Mouse (Mus musculus) MEL (cell line): Measurements from ENCODE around the gene Hs6st3. TPM values are rescaled to one million over a fixed set of nuclear protein-coding genes. Genes with fewer than 3 reads are reported as not detected.

ENCODE experiments used
- DNase-seq: peaks from one replicate; pipeline ENCODE4 v3.0.0; 2011; ENCODE audit warnings: low read depth, low spot score
- H3K27ac ChIP-seq: 2 replicates; pipeline ENCODE4 v1.5.1; 2012; ENCODE audit warnings: low read depth, mild to moderate bottlenecking, control low read depth, low read length, moderate library complexity; ENCODE audit not compliant: control insufficient read depth
- H3K27me3 ChIP-seq, 2 experiments: fragments of 150-350 bp in 1 of 2; sonication (generic) in 1 of 2; 2 replicates each; pipeline ENCODE4 v1.6.1; 2012; ENCODE audit warnings: low read length in 2 of 2, mild to moderate bottlenecking in 2 of 2, improper control_type of control experiment in 1 of 2, moderate library complexity in 1 of 2; ENCODE audit not compliant: insufficient read depth in 2 of 2, control insufficient read depth in 1 of 2
- H3K36me3 ChIP-seq, 2 experiments: 2 replicates each; pipeline ENCODE4 v1.6.1; 2012 to 2014; ENCODE audit warnings: low read length in 2 of 2, improper control_type of control experiment in 1 of 2, inconsistent platforms in 1 of 2, mild to moderate bottlenecking in 1 of 2; ENCODE audit not compliant: insufficient read depth in 2 of 2, control insufficient read depth in 1 of 2
- H3K4me1 ChIP-seq, 2 experiments: fragments of 150-350 bp in 1 of 2; sonication (generic) in 1 of 2; 2 replicates each; pipeline ENCODE4 v1.6.1; 2012; ENCODE audit warnings: low read length in 2 of 2, improper control_type of control experiment in 1 of 2, mild to moderate bottlenecking in 1 of 2; ENCODE audit not compliant: insufficient read depth in 2 of 2, control insufficient read depth in 1 of 2
- H3K4me3 ChIP-seq, 2 experiments: fragments of 150-350 bp in 1 of 2; sonication (generic) in 1 of 2; 2 replicates each; pipeline ENCODE4 v1.5.1; 2012; ENCODE audit warnings: low read depth in 2 of 2, low read length in 2 of 2, mild to moderate bottlenecking in 2 of 2, moderate library complexity in 2 of 2, control low read depth in 1 of 2, improper control_type of control experiment in 1 of 2; ENCODE audit not compliant: control insufficient read depth in 1 of 2, insufficient read depth in 1 of 2
- H3K79me2 ChIP-seq: 2 replicates; pipeline ENCODE4 v1.6.1; 2012; ENCODE audit warnings: mild to moderate bottlenecking, low read length, moderate library complexity; ENCODE audit not compliant: control insufficient read depth, poor library complexity, insufficient read depth
- H3K9ac ChIP-seq: 2 replicates; pipeline ENCODE4 v1.6.1; 2012; ENCODE audit warnings: low read depth, mild to moderate bottlenecking, control low read depth, low read length, moderate library complexity; ENCODE audit not compliant: control insufficient read depth, poor library complexity, severe bottlenecking
- H3K9me3 ChIP-seq: fragments of 150-350 bp; sonication (generic); replicated peaks from 2 replicates; pipeline ENCODE4 v1.6.1; 2012; ENCODE audit warnings: mild to moderate bottlenecking, low read length, improper control_type of control experiment, moderate library complexity; ENCODE audit not compliant: insufficient read depth
- BHLHE40 ChIP-seq: IDR thresholded peaks from 2 replicates; pipeline ENCODE4 v1.6.1; 2012; ENCODE audit warnings: low read depth, mild to moderate bottlenecking, inconsistent platforms, low read length, improper control_type of control experiment, borderline replicate concordance
- CTCF ChIP-seq, 3 experiments: IDR thresholded peaks in 2 of 3; conservative IDR thresholded peaks in 1 of 3; 2 replicates each; pipeline ENCODE4 v1.5.1; 2011 to 2012; ENCODE audit warnings: low read length in 3 of 3, low read depth in 2 of 3, mild to moderate bottlenecking in 2 of 3, improper control_type of control experiment in 1 of 3, inconsistent platforms in 1 of 3, mixed read lengths in 1 of 3, moderate library complexity in 1 of 3; ENCODE audit not compliant: control insufficient read depth in 1 of 3, insufficient read depth in 1 of 3, poor library complexity in 1 of 3, severe bottlenecking in 1 of 3
- E2F4 ChIP-seq: IDR thresholded peaks from 2 replicates; pipeline ENCODE4 v1.6.1; 2011; ENCODE audit warnings: low read depth, low read length, improper control_type of control experiment, borderline replicate concordance
- HCFC1 ChIP-seq: IDR thresholded peaks from 2 replicates; pipeline ENCODE4 v1.6.1; 2012; ENCODE audit warnings: low read depth, mild to moderate bottlenecking, inconsistent platforms, low read length, improper control_type of control experiment, moderate library complexity
- KAT2A ChIP-seq: conservative IDR thresholded peaks from 2 replicates; pipeline ENCODE4 v1.6.1; 2012; ENCODE audit warnings: low read depth, low read length, improper control_type of control experiment, inconsistent platforms
- MAFK ChIP-seq: IDR thresholded peaks from 2 replicates; pipeline ENCODE4 v1.6.1; 2011; ENCODE audit warnings: low read depth, mild to moderate bottlenecking, low read length, improper control_type of control experiment, borderline replicate concordance
- MAZ ChIP-seq: IDR thresholded peaks from 2 replicates; pipeline ENCODE4 v1.6.1; 2012; ENCODE audit warnings: low read depth, mild to moderate bottlenecking, inconsistent platforms, low read length, improper control_type of control experiment
- MXI1 ChIP-seq: IDR thresholded peaks from 2 replicates; pipeline ENCODE4 v1.6.1; 2011; ENCODE audit warnings: mild to moderate bottlenecking, low read depth, low read length, improper control_type of control experiment
- MYC ChIP-seq: IDR thresholded peaks from 2 replicates; pipeline ENCODE4 v1.6.1; 2011; ENCODE audit warnings: low read depth, mild to moderate bottlenecking, low read length, improper control_type of control experiment, moderate library complexity
- NRF1 ChIP-seq: IDR thresholded peaks from 2 replicates; pipeline ENCODE4 v1.6.1; 2014; ENCODE audit warnings: low read depth, mild to moderate bottlenecking, inconsistent platforms, low read length, improper control_type of control experiment, moderate library complexity; ENCODE audit not compliant: poor library complexity, insufficient read depth, severe bottlenecking
- POLR2AphosphoS5 ChIP-seq: IDR thresholded peaks from 2 replicates; pipeline ENCODE4 v1.6.1; 2012; ENCODE audit warnings: low read depth, borderline replicate concordance, mild to moderate bottlenecking, inconsistent platforms, low read length, moderate library complexity, mixed read lengths
- RCOR1 ChIP-seq: IDR thresholded peaks from 2 replicates; pipeline ENCODE4 v1.6.1; 2012; ENCODE audit warnings: low read depth, mild to moderate bottlenecking, inconsistent platforms, low read length, improper control_type of control experiment
- TAL1 ChIP-seq: IDR thresholded peaks from 2 replicates; pipeline ENCODE4 v1.6.1; 2012; ENCODE audit warnings: mild to moderate bottlenecking, inconsistent platforms, low read length, moderate library complexity, mixed read lengths
- USF2 ChIP-seq, 2 experiments: IDR thresholded peaks; 2 replicates each; pipeline ENCODE4 v1.6.1; 2011 to 2012; ENCODE audit warnings: improper control_type of control experiment in 2 of 2, low read length in 2 of 2, borderline replicate concordance in 1 of 2, inconsistent platforms in 1 of 2, low read depth in 1 of 2, mild to moderate bottlenecking in 1 of 2; ENCODE audit not compliant: insufficient read depth in 1 of 2
- ZMIZ1 ChIP-seq: IDR thresholded peaks from 2 replicates; pipeline ENCODE4 v1.6.1; 2012; ENCODE audit warnings: low read depth, mild to moderate bottlenecking, inconsistent platforms, low read length, improper control_type of control experiment, moderate library complexity
- ZNF384 ChIP-seq: IDR thresholded peaks from 2 replicates; pipeline ENCODE4 v1.6.1; 2012; ENCODE audit warnings: low read depth, mild to moderate bottlenecking, inconsistent platforms, low read length, improper control_type of control experiment
- polyA plus RNA-seq, 2 experiments: library from polyadenylated mRNA; stranded (reverse) in 1 of 2; unstranded in 1 of 2; fragments of >175 nt in 1 of 2; fragments of >200 nt in 1 of 2; gene quantifications; 2 replicates each; pipeline versions ENCODE4 v1.2.1 to v1.2.4; 2012; ENCODE audit warnings: low replicate concordance in 2 of 2, low read depth in 1 of 2; ENCODE audit not compliant: insufficient read length in 2 of 2, insufficient read depth in 1 of 2, missing spikeins in 1 of 2
- total RNA-seq: library from RNA; depleted of rRNA; stranded (reverse); fragments of 300-350 nt; gene quantifications from 2 replicates; pipeline ENCODE4 v1.2.3, GENCODE M21; 2012

Gene Hs6st3
- total and polyA plus RNA-seq, 3 experiments: not detected

GRCm38 (mm10) chr14:119540505-119540904 lies 402.4 kb downstream of the Hs6st3 start:
- Histone ChIP-seq H3K4me3 (no peak overlapping the region), H3K36me3 (no peaks in the 10 kb centered on the region), H3K27ac (no peak overlapping the region), H3K4me1 (no peaks in the 10 kb centered on the region), H3K79me2 (no peaks in the 10 kb centered on the region), H3K9ac (no peak overlapping the region), H3K27me3 (no peaks in the 10 kb centered on the region), H3K9me3 (no peaks in the 10 kb centered on the region)
- no peak for DNase-seq
- TF ChIP-seq USF2 (IDR thresholded peaks at IDR 0.05; ENCODE audit: borderline replicate concordance in 1 of 2, insufficient read depth in 1 of 2, low read depth in 1 of 2, low read length in 2 of 2): no peak
- no peak for TF ChIP-seq RCOR1
- no peak for TF ChIP-seq ZMIZ1
- TF ChIP-seq BHLHE40: no peak
- no peak for TF ChIP-seq POLR2AphosphoS5
- no peak for TF ChIP-seq CTCF (IDR thresholded peaks at IDR 0.05 in 2 of 3, conservative IDR thresholded peaks at IDR 0.05 in 1 of 3; ENCODE audit: control insufficient read depth in 1 of 3, insufficient read depth in 1 of 3, low read depth in 2 of 3, low read length in 3 of 3, poor library complexity in 1 of 3, severe bottlenecking in 1 of 3)
- TF ChIP-seq MYC: no peak
- no peak for TF ChIP-seq MXI1
- TF ChIP-seq MAZ: no peak
- no peak for TF ChIP-seq TAL1

- no peak overlapping the region for H3K9ac ChIP-seq
- TF ChIP-seq NRF1 (no peak), BHLHE40 (no peak), KAT2A (no peak), HCFC1 (no peak), MAFK (no peak), E2F4 (no peak), ZNF384 (no peak), TAL1 (no peak), MAZ (no peak)
These were observed 406.5 kb downstream of the Hs6st3 start for GRCm38 (mm10) chr14:119544596-119544995.

More at GRCm38 (mm10) chr14:119544596-119544995, 406.5 kb downstream of the Hs6st3 start:
- H3K27me3 ChIP-seq: no peaks in the 10 kb centered on the region
- no peaks in the 10 kb centered on the region for H3K4me1 ChIP-seq
- no peak for DNase-seq
- no peaks in the 10 kb centered on the region for H3K9me3 ChIP-seq
- no peaks in the 10 kb centered on the region for H3K79me2 ChIP-seq
- no peak overlapping the region for H3K27ac ChIP-seq
- H3K36me3 ChIP-seq: no peaks in the 10 kb centered on the region
- no peak overlapping the region for H3K4me3 ChIP-seq
